Mouse (Mus musculus): ENCODE measurements around the gene Olfr904.
"Not testable (repeated sequence)": the region's sequence is repeated elsewhere in the genome, so short reads cannot be mapped to it uniquely, and the experiment has no call there.

The Olfr904 gene

GRCm38 (mm10) chr9:38462844-38463243 is at the start of gene Olfr904:
TSS of gene Olfr904 (plus strand) at chr9:38463144.
- in situ Hi-C loops (cut with MboI, MseI): no loop called here

GRCm38 (mm10) chr9:38413502-38413901 is 49.4 kb upstream of the Olfr904 start:
- in situ Hi-C loops (cut with MboI, MseI): not testable (repeated sequence)

GRCm38 (mm10) chr9:38423801-38424200 is 39.1 kb upstream of the Olfr904 start:
- in situ Hi-C loops (cut with MboI, MseI): no loop called here

GRCm38 (mm10) chr9:38427026-38427425 is 35.9 kb upstream of the Olfr904 start:
- in situ Hi-C loops (cut with MboI, MseI): no loop called here

- in situ Hi-C loops (cut with MboI, MseI): no loop called here
Measured at GRCm38 (mm10) chr9:38429155-38429554, 33.8 kb upstream of the Olfr904 start, which contains the start of gene Olfr901. TSS of gene Olfr901 (plus strand) at chr9:38429455.

GRCm38 (mm10) chr9:38447352-38447751 is 15.6 kb upstream of the Olfr904 start, which contains the start of gene Olfr902:
TSS of gene Olfr902 (plus strand) at chr9:38447652.
- in situ Hi-C loops (cut with MboI, MseI): no loop called here

- in situ Hi-C loops (cut with MboI, MseI): no loop called here
Measured at GRCm38 (mm10) chr9:38470807-38471206, 7.9 kb downstream of the Olfr904 start, which contains the start of gene Olfr905. TSS of gene Olfr905 (plus strand) at chr9:38471107.

- in situ Hi-C loops (cut with MboI, MseI): no loop called here
Measured at GRCm38 (mm10) chr9:38486785-38487184, 23.8 kb downstream of the Olfr904 start, which contains the start of gene Olfr906. TSS of gene Olfr906 (plus strand) at chr9:38487085.

GRCm38 (mm10) chr9:38495501-38495900 is 32.6 kb downstream of the Olfr904 start, which contains the start of gene Olfr907:
TSS of gene Olfr907 (plus strand) at chr9:38495801.
- in situ Hi-C loops (cut with MboI, MseI): no loop called here

GRCm38 (mm10) chr9:38512353-38512752 is 49.4 kb downstream of the Olfr904 start:
- in situ Hi-C loops (cut with MboI, MseI): no loop called here

All from T-helper 1 cell (primary cell).